Mouse (Mus musculus): ENCODE results near the gene Pik3c2g. TPM values are rescaled to one million over a fixed set of nuclear protein-coding genes. Genes with fewer than 3 reads are reported as not detected.

Pik3c2g gene
- polyA plus RNA-seq, 1 experiment from 2014 or later = 0.21 TPM

DNA sequence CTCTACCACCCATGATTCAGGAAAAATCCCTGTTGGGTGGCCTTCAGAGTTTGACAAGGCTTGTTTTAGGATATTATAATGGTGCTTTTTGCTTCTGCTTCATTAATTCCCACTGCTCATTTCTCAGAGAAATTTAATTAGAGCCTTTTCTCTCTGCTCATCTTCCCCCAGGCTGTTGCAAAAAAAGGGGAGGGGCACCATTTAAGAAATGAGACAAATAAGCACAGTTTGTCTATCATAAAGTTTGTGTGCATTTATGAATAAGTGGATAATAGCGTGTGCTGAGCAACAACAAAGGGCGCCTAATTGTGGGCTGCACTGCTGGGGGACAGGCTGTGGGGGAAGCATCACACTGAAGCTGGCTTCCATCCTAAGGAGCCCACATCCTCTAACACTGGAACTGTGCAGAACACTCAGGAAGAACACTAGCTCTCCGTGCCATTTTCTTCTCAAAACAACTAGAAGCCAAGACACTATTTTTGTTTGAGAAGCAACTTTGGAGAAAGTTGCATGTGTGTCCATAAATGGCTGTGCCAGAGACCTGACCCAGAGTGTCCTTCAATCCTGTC, 131.5 kb downstream of the Pik3c2g start:
- no peak for ATAC-seq (ENCODE audit: low FRiP score)
- no peak overlapping the region for H3K27ac ChIP-seq
- WGBS = 79% methylated on average over 3 of the region's 3 CpGs

GRCm38 (mm10) chr6:139719639-139720221, 132.7 kb downstream of the Pik3c2g start:
- no peak for ATAC-seq (ENCODE audit: low FRiP score)
- H3K4me1 ChIP-seq (replicated peaks; ENCODE audit: control insufficient read depth, insufficient read depth, low read length) = 0 out of 2 replicates have a peak, but pooled peaks cover 2% of the 10 kb centered on the region
- peak; percentile 43 for DNase-seq (ENCODE audit: low spot score)
- no peaks in the 10 kb centered on the region for H3K36me3 ChIP-seq (replicated peaks; ENCODE audit: control insufficient read depth, insufficient read depth)
- no peaks in the 10 kb centered on the region for H3K9me3 ChIP-seq (ENCODE audit: control insufficient read depth, low read length)
- H3K27me3 ChIP-seq (ENCODE audit: control insufficient read depth, insufficient read depth, low read length) = no peaks in the 10 kb centered on the region
- H3K4me2 ChIP-seq (replicated peaks) = no peak overlapping the region
- H3K27ac ChIP-seq = no peak overlapping the region
- no peak overlapping the region for H3K9ac ChIP-seq
- no peak overlapping the region for H3K4me3 ChIP-seq (replicated peaks; ENCODE audit: low read length)
- 56% methylated on average over 13 of the region's 13 CpGs for WGBS

More for the DNA sequence above, 131.5 kb downstream of the Pik3c2g start:
- H3K9me3 ChIP-seq (ENCODE audit: control insufficient read depth, low read length) = no peaks in the 10 kb centered on the region
- no peak overlapping the region for H3K9ac ChIP-seq
- H3K4me2 ChIP-seq (replicated peaks) = no peak overlapping the region
- no peaks in the 10 kb centered on the region for H3K27me3 ChIP-seq (ENCODE audit: control insufficient read depth, insufficient read depth, low read length)
- 0 out of 2 replicates have a peak, but pooled peaks cover 2% of the 10 kb centered on the region for H3K4me1 ChIP-seq (replicated peaks; ENCODE audit: control insufficient read depth, insufficient read depth, low read length)
- H3K4me3 ChIP-seq (replicated peaks; ENCODE audit: low read length) = no peak overlapping the region
- no peak for DNase-seq (ENCODE audit: low spot score)
- H3K36me3 ChIP-seq (replicated peaks; ENCODE audit: control insufficient read depth, insufficient read depth) = no peaks in the 10 kb centered on the region

DNA sequence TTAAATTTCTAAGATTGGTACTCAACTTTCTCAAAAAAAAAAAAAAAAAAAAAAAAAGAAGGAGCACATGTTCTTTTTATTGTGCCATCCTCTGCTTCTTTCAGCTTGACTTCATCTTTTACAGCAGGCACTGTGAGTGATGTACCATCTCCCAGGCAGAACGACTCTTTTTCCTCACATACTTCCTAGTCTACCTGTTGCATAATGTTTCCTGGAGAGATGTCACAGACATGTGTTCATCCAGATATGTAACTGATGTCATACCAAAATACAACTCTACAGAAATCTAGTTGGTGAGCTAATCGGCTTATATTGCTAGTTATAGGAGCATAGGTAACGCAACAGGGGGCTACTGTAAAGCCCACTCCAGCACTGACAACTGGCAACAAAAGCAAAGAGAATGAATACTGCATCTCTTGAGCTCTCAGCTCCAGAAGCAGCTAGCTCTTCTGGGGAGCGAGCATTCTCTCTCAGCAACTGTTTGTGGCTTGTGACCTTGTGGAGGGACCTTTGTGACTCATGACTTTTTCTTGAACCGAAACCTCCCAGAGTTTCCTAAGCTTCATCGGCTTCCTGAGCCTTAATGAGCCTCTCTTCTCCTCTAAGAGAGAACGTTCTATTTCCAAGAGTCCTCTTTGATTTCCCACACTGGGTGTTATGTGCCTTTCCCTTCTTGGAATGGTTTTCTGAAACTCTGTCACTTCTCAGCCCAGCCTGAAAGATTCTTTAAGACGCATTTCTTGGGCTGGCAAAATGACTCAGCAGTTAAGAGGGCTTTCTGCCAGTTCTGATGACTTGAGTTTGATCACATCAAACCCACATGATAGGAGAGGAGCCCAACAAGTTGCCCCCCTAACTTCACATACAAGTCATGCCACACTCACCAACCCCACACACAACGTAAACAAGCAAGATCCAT, 148.9 kb downstream of the Pik3c2g start:
- no peak overlapping the region for H3K4me2 ChIP-seq (replicated peaks)
- H3K9me3 ChIP-seq (ENCODE audit: control insufficient read depth, low read length) = no peaks in the 10 kb centered on the region
- DNase-seq (ENCODE audit: low spot score) (no peak), ATAC-seq (ENCODE audit: low FRiP score) (no peak)
- no peaks in the 10 kb centered on the region for H3K36me3 ChIP-seq (replicated peaks; ENCODE audit: control insufficient read depth, insufficient read depth)
- H3K4me1 ChIP-seq (replicated peaks; ENCODE audit: control insufficient read depth, insufficient read depth, low read length) = no peaks in the 10 kb centered on the region
- no peak overlapping the region for H3K27ac ChIP-seq
- H3K4me3 ChIP-seq (replicated peaks; ENCODE audit: low read length) = no peak overlapping the region
- no peak overlapping the region for H3K9ac ChIP-seq
- no peaks in the 10 kb centered on the region for H3K27me3 ChIP-seq (ENCODE audit: control insufficient read depth, insufficient read depth, low read length)
- 91% methylated on average over 9 of the region's 9 CpGs for WGBS

DNA sequence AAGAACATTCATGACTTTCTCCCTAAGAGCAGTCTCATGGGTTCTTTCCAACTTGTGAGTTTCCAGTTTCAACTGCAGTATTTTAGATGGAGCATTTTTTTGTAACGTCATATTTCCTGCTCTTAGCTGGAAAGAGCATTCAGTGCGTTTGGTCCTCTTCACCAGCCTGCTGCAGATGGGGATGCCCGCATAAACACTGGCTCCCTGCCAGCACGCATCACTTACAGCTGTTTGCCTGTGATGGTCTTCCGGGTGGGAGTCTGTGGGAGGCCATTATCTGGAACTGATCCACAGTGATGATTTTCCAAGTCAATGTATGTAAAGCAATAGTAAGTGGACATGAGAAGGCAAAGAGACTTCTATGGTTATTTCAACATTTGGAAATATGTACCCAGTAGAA, 151.3 kb downstream of the Pik3c2g start:
- H3K4me1 ChIP-seq (replicated peaks; ENCODE audit: control insufficient read depth, insufficient read depth, low read length) = no peaks in the 10 kb centered on the region
- DNase-seq (ENCODE audit: low spot score) (peak; percentile 33), ATAC-seq (ENCODE audit: low FRiP score) (no peak)
- H3K36me3 ChIP-seq (replicated peaks; ENCODE audit: control insufficient read depth, insufficient read depth) = no peaks in the 10 kb centered on the region
- H3K4me2 ChIP-seq (replicated peaks) = no peak overlapping the region
- no peak overlapping the region for H3K9ac ChIP-seq
- H3K27me3 ChIP-seq (ENCODE audit: control insufficient read depth, insufficient read depth, low read length) = no peaks in the 10 kb centered on the region
- no peaks in the 10 kb centered on the region for H3K9me3 ChIP-seq (ENCODE audit: control insufficient read depth, low read length)
- H3K4me3 ChIP-seq (replicated peaks; ENCODE audit: low read length) = no peak overlapping the region
- H3K27ac ChIP-seq = no peak overlapping the region
- 46% methylated on average over 5 of the region's 5 CpGs for WGBS

GRCm38 (mm10) chr6:139742693-139743432, 155.8 kb downstream of the Pik3c2g start:
- WGBS = 85% methylated on average over 12 of the region's 12 CpGs
- no peaks in the 10 kb centered on the region for H3K27me3 ChIP-seq (ENCODE audit: control insufficient read depth, insufficient read depth, low read length)
- H3K9me3 ChIP-seq (ENCODE audit: control insufficient read depth, low read length) = no peaks in the 10 kb centered on the region
- DNase-seq (ENCODE audit: low spot score) (no peak), ATAC-seq (ENCODE audit: low FRiP score) (no peak)
- no peak overlapping the region for H3K27ac ChIP-seq
- 0 out of 2 replicates have a peak, but pooled peaks cover 3% of the 10 kb centered on the region for H3K4me1 ChIP-seq (replicated peaks; ENCODE audit: control insufficient read depth, insufficient read depth, low read length)
- no peak overlapping the region for H3K4me2 ChIP-seq (replicated peaks)
- no peaks in the 10 kb centered on the region for H3K36me3 ChIP-seq (replicated peaks; ENCODE audit: control insufficient read depth, insufficient read depth)
- H3K4me3 ChIP-seq (replicated peaks; ENCODE audit: low read length) = no peak overlapping the region
- no peak overlapping the region for H3K9ac ChIP-seq

GRCm38 (mm10) chr6:139746758-139747479, 159.9 kb downstream of the Pik3c2g start:
- Histone ChIP-seq H3K4me2 (replicated peaks) (no peak overlapping the region), H3K9me3 (ENCODE audit: control insufficient read depth, low read length) (no peaks in the 10 kb centered on the region), H3K27ac (no peak overlapping the region), H3K36me3 (replicated peaks; ENCODE audit: control insufficient read depth, insufficient read depth) (no peaks in the 10 kb centered on the region), H3K27me3 (ENCODE audit: control insufficient read depth, insufficient read depth, low read length) (no peaks in the 10 kb centered on the region), H3K4me1 (replicated peaks; ENCODE audit: control insufficient read depth, insufficient read depth, low read length) (0 out of 2 replicates have a peak, but pooled peaks cover 3% of the 10 kb centered on the region), H3K4me3 (replicated peaks; ENCODE audit: low read length) (no peak overlapping the region), H3K9ac (no peak overlapping the region)
- DNase-seq (ENCODE audit: low spot score) (peak; percentile 38), ATAC-seq (ENCODE audit: low FRiP score) (peak; percentile 59; the same call in 1 of the 2 replicates)
- WGBS = 58% methylated on average over 7 of the region's 7 CpGs

DNA sequence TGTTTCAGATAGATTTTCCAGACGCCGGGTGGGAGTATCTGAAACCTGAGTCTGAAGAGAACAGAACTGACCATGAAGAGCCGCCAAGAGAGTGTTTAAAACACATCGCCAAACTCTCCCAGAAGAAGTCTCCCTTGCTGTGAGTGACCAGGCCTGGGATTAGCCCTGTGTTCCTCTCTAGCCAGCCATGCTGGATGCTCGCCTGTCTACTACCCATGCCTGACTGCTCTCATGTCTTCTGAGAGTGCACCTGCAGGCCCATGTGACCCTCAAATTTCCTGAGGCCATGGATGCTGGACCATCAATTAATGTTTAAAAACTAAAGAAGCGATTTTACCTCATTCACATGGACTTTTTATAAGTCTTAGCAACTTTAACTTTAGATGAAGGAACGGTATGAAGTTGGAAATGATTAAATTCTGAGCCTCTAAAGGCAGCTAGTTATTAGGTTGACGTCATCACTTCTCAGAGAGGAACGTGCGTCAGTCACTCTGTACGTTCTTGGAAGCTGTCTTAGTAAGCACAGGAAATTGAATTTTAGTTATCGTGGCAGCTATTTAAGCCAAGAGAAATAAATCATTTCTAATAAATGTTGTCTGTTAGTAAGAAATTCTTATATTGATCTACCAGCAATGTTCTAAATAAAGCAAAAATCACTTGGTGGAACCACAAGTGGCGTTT, 161.2 kb downstream of the Pik3c2g start:
- Histone ChIP-seq H3K4me3 (replicated peaks; ENCODE audit: low read length) (no peak overlapping the region), H3K27ac (no peak overlapping the region), H3K9me3 (ENCODE audit: control insufficient read depth, low read length) (no peaks in the 10 kb centered on the region), H3K9ac (no peak overlapping the region), H3K27me3 (ENCODE audit: control insufficient read depth, insufficient read depth, low read length) (no peaks in the 10 kb centered on the region), H3K4me1 (replicated peaks; ENCODE audit: control insufficient read depth, insufficient read depth, low read length) (0 out of 2 replicates have a peak, but pooled peaks cover 3% of the 10 kb centered on the region), H3K36me3 (replicated peaks; ENCODE audit: control insufficient read depth, insufficient read depth) (no peaks in the 10 kb centered on the region), H3K4me2 (replicated peaks) (no peak overlapping the region)
- ATAC-seq (ENCODE audit: low FRiP score) (no peak), DNase-seq (ENCODE audit: low spot score) (no peak)
- WGBS = 83% methylated on average over 13 of the region's 13 CpGs

GRCm38 (mm10) chr6:139750599-139750998, 163.6 kb downstream of the Pik3c2g start:
- no peaks in the 10 kb centered on the region for H3K36me3 ChIP-seq (replicated peaks; ENCODE audit: control insufficient read depth, insufficient read depth)

More at GRCm38 (mm10) chr6:139750599-139750998, 163.6 kb downstream of the Pik3c2g start:
- no peak for DNase-seq (ENCODE audit: low spot score)
- Histone ChIP-seq H3K9ac (no peak overlapping the region), H3K4me3 (replicated peaks; ENCODE audit: low read length) (no peak overlapping the region), H3K9me3 (ENCODE audit: control insufficient read depth, low read length) (no peaks in the 10 kb centered on the region), H3K4me2 (replicated peaks) (no peak overlapping the region), H3K4me1 (replicated peaks; ENCODE audit: control insufficient read depth, insufficient read depth, low read length) (0 out of 2 replicates have a peak, but pooled peaks cover 3% of the 10 kb centered on the region), H3K27me3 (ENCODE audit: control insufficient read depth, insufficient read depth, low read length) (no peaks in the 10 kb centered on the region), H3K27ac (no peak overlapping the region)
- ATAC-seq (ENCODE audit: low FRiP score) = no peak
- 88% methylated on average over 2 of the region's 2 CpGs for WGBS
